Mouse (Mus musculus) G1E-ER4 (cell line): ENCODE results near the gene Poc1a. TPM values are rescaled to one million over a fixed set of nuclear protein-coding genes. Genes with fewer than 3 reads are reported as not detected.

Source experiments
- GATA1 ChIP-seq: IDR thresholded peaks from one replicate; pipeline ENCODE4 v1.8.0; 2012; ENCODE audit warnings: low read length, inconsistent platforms
- polyA plus RNA-seq: library from polyadenylated mRNA; stranded (reverse); fragments of >175 nt; gene quantifications from 2 replicates; pipeline ENCODE4 v1.2.3, GENCODE M21; 2012

The Poc1a gene
- 9.9 and 20.0 TPM in 2 replicates for polyA plus RNA-seq

DNA sequence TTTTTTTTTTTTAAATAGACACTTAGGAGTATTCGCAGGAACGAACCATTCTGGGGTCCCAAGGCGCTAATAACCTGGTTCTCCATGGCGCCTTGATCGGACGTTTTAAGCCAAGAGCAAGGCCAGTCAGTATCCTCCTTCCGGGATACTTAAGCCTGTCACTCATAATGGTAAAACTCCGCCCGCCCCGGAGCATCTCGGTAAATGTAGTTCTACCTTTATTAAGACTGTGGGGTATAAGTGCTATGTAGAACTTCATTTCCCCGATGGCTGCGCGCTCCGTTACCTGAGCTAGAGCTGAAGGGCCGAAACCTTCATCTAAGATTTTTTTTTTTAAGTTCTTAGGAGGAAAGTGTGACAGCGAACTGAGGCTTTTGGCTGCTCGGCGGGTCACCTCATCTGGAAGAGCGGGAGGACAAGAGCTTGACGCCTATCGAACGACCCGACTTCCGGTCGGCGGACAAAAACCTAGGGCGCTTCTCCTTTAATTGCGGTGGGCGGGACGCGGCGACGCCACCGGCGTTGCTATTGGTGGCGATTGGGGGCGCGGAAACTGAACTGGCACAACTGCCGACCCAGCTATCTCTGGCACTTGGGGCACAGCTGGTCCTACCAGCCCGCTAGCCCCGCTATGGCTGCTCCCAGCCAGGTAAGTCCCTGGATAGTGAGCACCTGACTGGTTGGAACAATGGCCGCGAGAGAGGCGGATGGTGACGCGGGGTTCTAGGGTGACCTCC, at the start of gene Poc1a:
Gene Poc1a (plus strand): TSS at position 254 of the 737 bp plus-strand sequence.
- TF ChIP-seq GATA1, result no peak

DNA sequence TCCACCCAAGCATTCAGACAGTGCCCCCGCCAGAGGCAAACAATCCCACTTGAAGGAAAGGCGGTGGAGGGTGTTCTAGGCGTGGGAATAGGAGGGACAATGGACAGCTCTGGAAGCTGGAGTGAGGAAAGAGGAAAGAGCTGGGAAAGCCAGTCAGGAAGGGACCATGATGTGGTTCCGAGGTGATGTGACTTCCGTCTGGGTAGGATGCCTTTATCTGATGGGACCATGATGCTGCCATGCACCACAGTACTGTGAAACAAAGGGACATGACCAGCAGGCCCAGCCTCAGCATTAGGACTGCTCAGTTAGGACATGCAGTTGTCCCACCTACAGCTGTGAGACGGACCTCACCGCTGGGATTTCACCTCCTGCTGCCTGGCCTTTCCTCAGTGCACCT, 49.6 kb upstream of the Poc1a start:
- no peak for TF ChIP-seq GATA1

DNA sequence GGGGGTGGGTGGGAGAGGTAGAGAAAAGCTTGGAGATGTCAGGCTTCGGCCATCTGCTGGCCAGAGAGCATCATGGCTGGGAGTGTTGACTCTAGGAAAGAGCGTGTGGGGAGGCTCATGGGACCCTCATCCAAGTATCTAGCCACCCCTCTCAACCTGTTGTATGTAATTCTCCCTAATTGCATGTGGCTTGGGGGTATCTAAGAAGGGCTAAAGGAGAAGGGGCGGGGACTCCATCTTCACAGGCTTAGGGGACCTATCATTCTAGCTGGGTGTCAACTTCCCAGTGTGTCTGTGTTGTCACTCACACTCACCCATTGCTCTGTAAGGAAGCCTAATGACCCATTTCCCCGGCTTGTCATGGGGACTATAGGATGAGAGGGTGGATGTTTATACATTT, 49.0 kb upstream of the Poc1a start:
- TF ChIP-seq GATA1, result no peak

DNA sequence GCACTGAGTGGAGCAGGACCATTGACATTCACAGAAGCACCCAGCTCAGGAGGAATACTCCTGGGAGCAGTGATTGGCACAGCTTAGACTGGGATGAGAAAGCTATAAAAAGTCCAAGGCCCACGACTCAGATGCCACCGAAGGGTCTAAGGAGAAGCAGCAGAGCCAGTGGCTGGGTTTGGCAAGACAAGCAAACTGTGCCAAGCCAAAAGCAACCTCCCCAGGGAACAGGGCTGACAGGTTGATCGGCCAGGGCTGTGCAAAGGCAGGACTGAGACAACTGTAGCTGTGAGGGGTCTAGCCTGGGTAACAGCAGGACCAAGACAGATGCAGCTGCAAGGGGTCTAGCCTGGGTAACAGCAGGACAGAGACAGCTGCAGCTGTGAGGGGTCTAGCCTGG, 47.9 kb upstream of the Poc1a start:
- no peak for TF ChIP-seq GATA1

DNA sequence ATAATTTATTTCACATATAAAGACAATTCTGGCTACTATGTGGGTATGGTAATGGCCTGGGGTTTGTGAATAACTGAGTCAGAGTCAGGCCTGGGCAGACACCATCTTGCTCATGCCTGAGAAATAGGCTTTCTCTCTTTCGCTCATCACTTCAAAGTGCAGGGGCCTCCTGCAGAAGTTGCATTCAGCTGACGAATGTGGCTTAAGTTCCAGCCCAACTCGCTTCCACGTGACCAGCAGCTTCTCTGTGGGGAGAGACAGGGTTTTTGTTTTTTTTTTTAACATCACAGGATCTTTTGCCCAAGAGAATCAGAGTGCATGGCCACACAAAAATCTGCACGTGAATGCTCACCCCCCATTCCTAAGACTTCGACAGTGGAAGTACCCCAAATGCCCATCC, 46.9 kb upstream of the Poc1a start:
- no peak for TF ChIP-seq GATA1

- TF ChIP-seq GATA1, result no peak
Observed at GRCm38 (mm10) chr9:106235194-106235830, 45.5 kb upstream of the Poc1a start.

GRCm38 (mm10) chr9:106236156-106236817, 44.6 kb upstream of the Poc1a start:
- TF ChIP-seq GATA1, result no peak

GRCm38 (mm10) chr9:106236818-106237211, 44.0 kb upstream of the Poc1a start:
- TF ChIP-seq GATA1, result no peak

DNA sequence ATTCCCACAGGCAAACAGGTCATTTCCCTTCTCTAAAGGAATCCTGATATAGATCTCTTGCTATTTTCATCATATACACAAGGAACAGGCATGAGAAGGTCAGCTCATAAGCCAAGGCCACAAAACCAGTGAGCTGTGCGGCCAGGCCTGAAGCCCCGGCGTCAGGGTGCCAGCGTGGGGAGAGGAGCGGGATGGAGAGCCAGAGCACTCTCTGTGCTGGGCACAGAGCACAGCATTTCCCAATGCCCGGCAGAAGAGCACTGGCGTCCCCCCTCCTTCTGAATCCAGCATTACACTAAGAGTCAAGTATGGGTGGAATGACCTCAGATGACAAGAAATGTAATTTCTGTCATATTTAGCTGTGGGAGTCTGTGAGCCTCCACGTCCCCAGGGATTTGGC, 43.5 kb upstream of the Poc1a start:
- no peak for TF ChIP-seq GATA1

- no peak for TF ChIP-seq GATA1
Observed at GRCm38 (mm10) chr9:106237878-106238277, 43.0 kb upstream of the Poc1a start.

GRCm38 (mm10) chr9:106241541-106242164, 39.2 kb upstream of the Poc1a start:
- TF ChIP-seq GATA1, result no peak

GRCm38 (mm10) chr9:106242813-106243488, 37.9 kb upstream of the Poc1a start:
- no peak for TF ChIP-seq GATA1

GRCm38 (mm10) chr9:106249550-106249949, 31.3 kb upstream of the Poc1a start:
- TF ChIP-seq GATA1, result no peak

GRCm38 (mm10) chr9:106250245-106250644, 30.6 kb upstream of the Poc1a start:
- TF ChIP-seq GATA1, result no peak

DNA sequence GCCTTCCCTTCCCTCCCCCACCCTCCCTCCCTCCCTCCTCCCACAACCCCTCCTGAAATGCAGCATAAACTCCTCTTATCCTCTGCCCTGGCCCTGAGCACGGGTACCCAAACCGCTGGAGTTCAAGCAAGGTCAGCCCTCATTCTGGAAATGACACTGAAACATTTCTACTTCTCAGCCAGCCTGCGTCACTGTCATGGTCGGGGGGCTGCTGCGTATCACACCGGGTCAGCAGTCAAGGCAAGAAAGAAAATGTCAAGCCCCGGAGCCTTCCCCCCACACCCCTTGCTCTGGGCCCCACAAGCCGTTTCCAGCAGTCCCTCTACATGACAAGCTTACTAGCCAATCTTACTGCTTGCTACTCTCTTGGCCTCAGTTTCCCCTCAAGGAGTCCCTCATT, 29.8 kb upstream of the Poc1a start:
- TF ChIP-seq GATA1, result no peak

DNA sequence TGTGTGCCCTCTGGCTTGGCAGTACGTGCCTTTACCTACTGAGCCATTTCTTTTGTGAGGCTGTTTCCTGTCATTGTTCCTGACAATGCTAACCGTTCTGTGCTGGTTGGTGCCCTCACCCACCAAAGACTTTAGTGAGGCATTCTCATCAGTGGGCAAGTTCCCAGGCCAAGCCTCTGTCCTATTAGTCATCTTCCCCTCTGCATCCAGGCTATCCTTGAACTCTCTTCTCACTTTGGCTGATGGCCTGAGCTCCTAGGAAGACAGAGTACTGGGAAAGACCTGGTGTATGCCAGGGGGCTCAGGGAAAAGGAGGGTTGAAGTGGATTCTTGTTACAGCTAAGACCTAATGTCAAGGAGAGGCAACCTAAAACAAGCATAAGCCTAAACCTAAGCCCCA, 26.9 kb upstream of the Poc1a start:
- TF ChIP-seq GATA1, result no peak
